Mouse (Mus musculus) limb, embryonic 11.5 days (tissue): ENCODE data around the gene Cstf2t. TPM values are rescaled to one million over a fixed set of nuclear protein-coding genes. Genes with fewer than 3 reads are reported as not detected.

Experiments used
- ATAC-seq: fragments of 200-750 bp; cut with Nextera tagmentation; 2 replicates; pipeline ENCODE4 v1.8.0; 2017; ENCODE audit warnings: low read depth; ENCODE audit not compliant: insufficient number of reproducible peaks, low FRiP score, low TSS enrichment
- DNase-seq: peaks from one replicate; pipeline ENCODE4 v3.0.0-alpha.2; 2015; ENCODE audit warnings: low spot score
- H3K27ac ChIP-seq: fragments of 300-500 bp; sonication (generic); replicated peaks from 2 replicates; pipeline ENCODE4 v1.5.1; 2014; ENCODE audit warnings: low read depth, mild to moderate bottlenecking, low read length
- H3K27me3 ChIP-seq: fragments of 300-500 bp; sonication (generic); 2 replicates; pipeline ENCODE4 v1.6.1; 2014; ENCODE audit warnings: mild to moderate bottlenecking, low read length, mixed read lengths; ENCODE audit not compliant: control insufficient read depth, insufficient read depth
- H3K36me3 ChIP-seq: fragments of 300-500 bp; sonication (generic); 2 replicates; pipeline ENCODE4 v1.6.1; 2014; ENCODE audit warnings: mild to moderate bottlenecking, low read length, moderate library complexity, mixed read lengths; ENCODE audit not compliant: control insufficient read depth, insufficient read depth
- H3K4me1 ChIP-seq: fragments of 300-500 bp; sonication (generic); 2 replicates; pipeline ENCODE4 v1.6.1; 2014; ENCODE audit warnings: low read length, mixed read lengths; ENCODE audit not compliant: control insufficient read depth, insufficient read depth
- H3K4me2 ChIP-seq: fragments of 300-500 bp; sonication (generic); 2 replicates; pipeline ENCODE4 v1.6.1; 2014; ENCODE audit warnings: low read depth, mild to moderate bottlenecking, moderate library complexity; ENCODE audit not compliant: severe bottlenecking
- H3K4me3 ChIP-seq: fragments of 300-500 bp; sonication (generic); 2 replicates; pipeline ENCODE4 v1.5.1; 2014; ENCODE audit warnings: low read depth, low read length
- H3K9ac ChIP-seq: fragments of 300-500 bp; sonication (generic); 2 replicates; pipeline ENCODE4 v1.6.1; 2014; ENCODE audit warnings: mild to moderate bottlenecking, low read length
- H3K9me3 ChIP-seq: fragments of 300-500 bp; sonication (generic); 2 replicates; pipeline ENCODE4 v1.6.1; 2016; ENCODE audit warnings: low read length; ENCODE audit not compliant: control insufficient read depth
- WGBS: fragments of 180-500 bp; shearing (Covaris S2); extraction: QIAGEN DNeasy Blood & Tissue Kit; methylation state at CpG from one replicate; pipeline ENCODE4 v1.1.7; 2014; 5-methylcytosine and 5-hydroxymethylcytosine counted together
- polyA plus RNA-seq: library from polyadenylated mRNA; unstranded; fragments of >200 nt; fragmentation: Nextera tagmentation; extraction: Ambion mirVana; gene quantifications from 2 replicates; pipeline ENCODE4 v1.2.1, GENCODE M21; 2014

The Cstf2t gene
- polyA plus RNA-seq: 45.3 and 50.1 TPM in 2 replicates

DNA sequence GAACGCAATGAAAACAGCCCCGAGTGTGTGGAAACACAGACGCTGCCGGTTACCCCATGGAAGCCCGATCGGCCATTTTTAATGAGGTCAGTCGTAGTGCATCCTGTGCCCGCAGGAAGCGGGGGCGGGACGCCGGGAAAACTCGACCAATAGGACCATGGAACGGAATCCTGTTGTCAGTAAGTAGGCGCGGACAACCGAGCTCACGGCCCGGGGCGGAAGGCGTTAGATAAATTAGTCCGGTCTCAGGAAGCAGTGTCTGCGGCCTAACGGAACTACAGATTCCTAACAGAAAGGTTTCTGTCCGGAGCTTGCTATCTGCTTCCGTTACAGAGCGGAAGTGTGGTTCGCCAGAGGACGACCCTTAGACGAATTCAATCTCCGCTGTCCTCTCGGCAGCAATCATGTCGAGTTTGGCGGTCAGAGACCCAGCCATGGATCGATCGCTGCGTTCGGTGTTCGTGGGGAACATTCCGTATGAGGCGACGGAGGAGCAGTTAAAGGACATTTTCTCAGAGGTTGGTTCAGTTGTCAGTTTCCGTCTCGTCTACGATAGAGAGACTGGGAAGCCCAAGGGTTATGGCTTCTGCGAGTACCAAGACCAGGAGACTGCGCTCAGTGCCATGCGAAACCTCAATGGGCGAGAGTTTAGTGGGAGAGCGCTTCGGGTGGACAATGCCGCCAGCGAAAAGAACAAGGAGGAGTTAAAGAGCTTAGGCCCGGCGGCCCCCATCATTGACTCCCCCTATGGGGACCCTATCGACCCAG lies at the start of gene Cstf2t:
Gene Cstf2t (plus strand): TSS at position 176 of the 768 bp plus-strand sequence.
- Histone ChIP-seq H3K9me3 (no peaks in the 10 kb centered on the region), H3K9ac (peak within 1 kb of the TSS; percentile 73), H3K4me2 (peak within 1 kb of the TSS; percentile 66), H3K4me3 (peak within 1 kb of the TSS; percentile 61), H3K36me3 (peaks cover 17% of the 10 kb centered on the region), H3K4me1 (no peaks in the 10 kb centered on the region), H3K27me3 (no peaks in the 10 kb centered on the region), H3K27ac (0 out of 2 replicates have a peak within 1 kb of the TSS, but pooled peaks have one; percentile 36)
- ATAC-seq (peak; percentile 99), DNase-seq (peak; percentile 97)
- WGBS: 4% methylated on average over 56 of the region's 56 CpGs

DNA sequence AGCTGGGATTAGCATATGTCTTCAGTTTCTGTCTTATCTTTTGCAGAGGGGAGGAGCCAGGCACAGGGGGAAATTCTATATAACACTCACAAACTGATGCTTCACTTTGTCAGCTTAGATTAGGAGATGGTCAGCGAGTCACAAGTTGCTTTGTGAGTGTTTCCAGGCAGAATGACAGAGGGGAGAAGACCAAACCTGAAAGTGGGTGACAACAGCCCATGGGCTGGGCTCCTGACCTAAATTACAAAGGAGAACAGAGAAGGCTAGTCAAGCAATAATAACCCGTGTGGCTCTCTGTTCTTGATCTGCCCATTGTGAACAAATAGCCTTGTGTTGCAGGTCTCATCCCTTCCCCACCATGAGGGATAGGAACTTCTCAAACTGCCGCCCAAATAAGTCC lies 43.7 kb upstream of the Cstf2t start:
- Histone ChIP-seq H3K4me3 (no peak overlapping the region), H3K27ac (no peak overlapping the region), H3K9ac (no peak overlapping the region), H3K27me3 (no peaks in the 10 kb centered on the region), H3K4me1 (no peaks in the 10 kb centered on the region), H3K4me2 (no peak overlapping the region), H3K9me3 (no peaks in the 10 kb centered on the region), H3K36me3 (no peaks in the 10 kb centered on the region)
- ATAC-seq (no peak), DNase-seq (no peak)
- WGBS: 73% methylated on average over 3 of the region's 3 CpGs

DNA sequence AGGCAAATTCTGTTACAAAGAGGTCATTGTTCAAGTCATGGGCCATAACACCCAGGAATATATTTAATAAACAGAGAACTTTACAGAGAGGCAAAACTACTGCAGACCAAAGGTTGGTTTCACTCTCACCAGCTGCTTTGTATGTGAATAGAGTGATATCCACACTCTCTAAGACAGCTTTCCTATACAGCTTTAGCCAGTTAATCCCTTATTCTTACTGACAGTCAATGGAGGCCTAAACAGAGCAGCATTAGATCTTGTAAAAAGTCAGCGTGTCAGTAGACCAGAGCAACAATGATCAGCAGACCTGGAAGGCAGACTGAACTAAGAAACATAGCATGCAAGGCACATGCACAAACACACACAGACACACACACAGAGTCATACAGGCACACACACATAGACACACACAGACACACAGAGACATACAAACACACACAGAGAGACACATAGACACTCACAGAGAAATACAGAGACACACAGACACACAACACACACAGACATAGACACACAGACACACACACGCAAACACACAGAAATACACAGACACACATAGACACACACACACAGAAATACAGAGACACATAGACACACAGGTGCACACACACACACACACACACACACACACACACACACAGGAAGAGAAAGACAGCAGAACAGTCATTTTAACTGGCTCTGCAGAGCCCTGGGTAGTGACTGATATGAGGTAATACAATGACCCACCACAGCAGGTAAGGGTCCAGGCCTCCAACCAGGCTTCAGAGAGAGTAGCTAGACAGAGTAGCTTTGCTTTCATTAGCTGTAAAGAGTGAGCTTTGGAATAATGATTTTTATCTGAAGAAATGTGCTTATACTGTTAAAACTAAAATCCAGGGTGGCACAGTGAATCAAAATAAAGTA lies 41.4 kb upstream of the Cstf2t start:
- no peaks in the 10 kb centered on the region for H3K4me1 ChIP-seq
- no peaks in the 10 kb centered on the region for H3K27me3 ChIP-seq
- no peak overlapping the region for H3K4me3 ChIP-seq
- 89% methylated on average over 2 of the region's 2 CpGs for WGBS
- H3K9me3 ChIP-seq: no peaks in the 10 kb centered on the region
- no peak for ATAC-seq
- no peak overlapping the region for H3K4me2 ChIP-seq
- H3K36me3 ChIP-seq: no peaks in the 10 kb centered on the region
- no peak for DNase-seq
- no peak overlapping the region for H3K27ac ChIP-seq
- no peak overlapping the region for H3K9ac ChIP-seq

DNA sequence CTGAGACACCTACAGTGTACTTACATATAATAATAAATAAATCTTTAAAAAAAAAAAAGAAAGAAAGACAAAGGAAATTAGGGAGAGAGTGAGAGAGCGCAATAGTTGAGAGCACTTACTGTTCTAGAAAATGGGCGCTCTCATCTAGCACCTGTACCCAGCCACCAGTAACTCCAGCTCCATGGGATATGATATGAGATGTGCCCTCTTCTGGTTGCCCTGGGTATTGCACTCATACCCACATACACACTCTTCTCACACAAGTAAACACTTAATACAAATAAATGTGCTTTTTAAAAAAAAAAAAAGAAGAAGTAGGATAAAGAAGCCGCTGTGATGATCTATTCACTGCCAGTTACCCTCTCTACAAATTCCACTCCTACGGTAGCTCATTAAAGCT lies 36.0 kb upstream of the Cstf2t start:
- no peaks in the 10 kb centered on the region for H3K9me3 ChIP-seq

DNA sequence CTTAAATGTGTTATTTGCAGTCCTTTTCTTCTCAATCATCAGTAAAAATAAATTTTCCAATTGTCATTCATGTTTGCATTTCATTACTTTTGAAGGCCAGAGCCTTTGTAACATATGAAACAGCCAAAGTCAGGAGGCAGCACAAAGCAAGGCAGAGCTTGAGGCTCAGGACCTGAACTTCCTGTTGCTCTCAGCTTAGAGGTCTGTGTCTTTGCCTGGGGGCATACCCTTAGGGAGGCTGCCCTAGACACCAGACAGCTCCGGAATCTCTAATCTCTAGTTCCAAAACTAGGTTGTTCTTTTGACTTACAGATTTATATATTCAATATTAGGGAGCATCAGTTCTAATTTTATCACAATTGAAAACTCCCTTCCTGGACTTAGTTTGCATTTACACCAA lies 17.9 kb upstream of the Cstf2t start:
- no peak overlapping the region for H3K9ac ChIP-seq
- H3K9me3 ChIP-seq: no peaks in the 10 kb centered on the region
- H3K36me3 ChIP-seq: no peaks in the 10 kb centered on the region
- ATAC-seq (no peak), DNase-seq (no peak)
- H3K4me1 ChIP-seq: no peaks in the 10 kb centered on the region
- H3K4me2 ChIP-seq: no peak overlapping the region
- H3K4me3 ChIP-seq: no peak overlapping the region
- H3K27me3 ChIP-seq: no peaks in the 10 kb centered on the region
- H3K27ac ChIP-seq: no peak overlapping the region
- 65% methylated on average over 1 of the region's 1 CpGs for WGBS

More for the DNA sequence above, 36.0 kb upstream of the Cstf2t start:
- no peak overlapping the region for H3K9ac ChIP-seq
- DNase-seq: no peak
- no peak overlapping the region for H3K4me3 ChIP-seq
- no peaks in the 10 kb centered on the region for H3K4me1 ChIP-seq
- WGBS: 96% methylated on average over 4 of the region's 4 CpGs
- no peak overlapping the region for H3K4me2 ChIP-seq
- ATAC-seq: no peak
- no peaks in the 10 kb centered on the region for H3K27me3 ChIP-seq
- no peaks in the 10 kb centered on the region for H3K36me3 ChIP-seq
- no peak overlapping the region for H3K27ac ChIP-seq

DNA sequence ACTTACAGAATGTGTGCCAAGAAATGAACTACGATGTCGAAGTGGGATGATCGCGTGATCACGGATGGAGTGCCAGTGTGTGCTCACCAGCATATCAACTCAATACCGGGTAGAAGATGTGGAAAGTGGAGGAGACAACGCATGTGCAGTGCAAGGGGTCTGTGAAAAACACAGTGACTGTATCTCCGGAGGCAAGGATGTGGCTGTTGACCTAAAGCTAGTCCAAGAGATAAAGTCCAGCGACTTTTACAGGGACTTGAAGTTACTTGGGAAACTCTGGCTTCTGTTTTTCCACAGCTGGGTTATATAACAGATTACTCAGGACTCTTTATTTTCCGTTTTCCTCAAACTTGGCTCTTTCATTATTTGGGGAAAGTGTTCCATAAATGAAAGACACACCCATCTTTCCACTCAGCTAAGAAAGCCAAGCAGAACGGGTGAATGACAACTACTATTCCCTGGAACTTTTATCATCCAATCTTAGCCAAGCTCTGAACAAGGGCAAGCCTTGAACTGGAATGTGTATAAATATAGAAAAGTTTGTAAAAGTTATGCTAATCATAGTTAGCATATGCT lies 17.3 kb upstream of the Cstf2t start:
- no peak overlapping the region for H3K9ac ChIP-seq
- DNase-seq (no peak), ATAC-seq (no peak)
- H3K27me3 ChIP-seq: no peaks in the 10 kb centered on the region
- no peak overlapping the region for H3K4me2 ChIP-seq
- no peaks in the 10 kb centered on the region for H3K4me1 ChIP-seq
- H3K27ac ChIP-seq: no peak overlapping the region
- WGBS: 83% methylated on average over 11 of the region's 11 CpGs
- H3K9me3 ChIP-seq: no peaks in the 10 kb centered on the region
- no peaks in the 10 kb centered on the region for H3K36me3 ChIP-seq
- no peak overlapping the region for H3K4me3 ChIP-seq

DNA sequence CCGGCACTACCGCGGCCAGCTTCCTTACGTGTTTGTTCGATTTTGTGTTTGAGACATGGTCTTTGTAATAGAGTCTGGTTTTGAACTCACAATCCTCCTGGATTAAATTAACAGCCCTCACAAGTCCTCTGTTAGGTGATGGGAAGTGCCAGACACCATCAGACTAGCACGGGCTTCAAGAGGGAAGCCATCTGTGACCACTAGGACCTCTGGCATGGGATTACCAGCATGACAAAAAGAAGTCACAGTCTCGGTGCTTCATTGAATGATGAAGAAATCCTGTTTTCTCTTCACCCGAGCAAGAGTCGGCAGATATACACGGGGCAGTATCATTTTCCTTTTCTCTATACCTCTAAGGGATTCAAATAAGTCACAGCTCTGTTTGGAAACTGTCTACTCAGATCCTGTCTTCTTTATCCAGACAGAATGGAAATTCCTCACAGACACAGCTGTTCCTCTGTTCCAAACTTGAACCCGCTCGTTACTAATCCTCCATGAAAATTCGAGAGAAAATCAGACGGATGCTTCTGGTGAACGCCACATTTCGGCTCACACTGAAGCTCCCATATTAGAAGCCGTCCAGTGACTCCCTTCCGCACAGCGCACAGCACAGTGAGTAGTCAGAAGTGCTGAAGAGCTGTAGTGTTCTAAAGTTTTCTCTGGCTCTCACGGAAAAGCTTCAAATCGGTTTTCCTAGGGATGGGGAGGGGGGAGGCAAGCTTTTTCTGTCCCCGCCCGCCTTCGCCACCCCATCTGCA lies 8.5 kb upstream of the Cstf2t start:
- Histone ChIP-seq H3K27ac (no peak overlapping the region), H3K4me2 (no peak overlapping the region), H3K4me3 (no peak overlapping the region), H3K36me3 (no peaks in the 10 kb centered on the region), H3K4me1 (no peaks in the 10 kb centered on the region; the same call in 1 of the 2 replicates), H3K9ac (no peak overlapping the region), H3K9me3 (no peaks in the 10 kb centered on the region), H3K27me3 (no peaks in the 10 kb centered on the region)
- DNase-seq: no peak
- ATAC-seq: no peak
- WGBS: 58% methylated on average over 24 of the region's 24 CpGs

DNA sequence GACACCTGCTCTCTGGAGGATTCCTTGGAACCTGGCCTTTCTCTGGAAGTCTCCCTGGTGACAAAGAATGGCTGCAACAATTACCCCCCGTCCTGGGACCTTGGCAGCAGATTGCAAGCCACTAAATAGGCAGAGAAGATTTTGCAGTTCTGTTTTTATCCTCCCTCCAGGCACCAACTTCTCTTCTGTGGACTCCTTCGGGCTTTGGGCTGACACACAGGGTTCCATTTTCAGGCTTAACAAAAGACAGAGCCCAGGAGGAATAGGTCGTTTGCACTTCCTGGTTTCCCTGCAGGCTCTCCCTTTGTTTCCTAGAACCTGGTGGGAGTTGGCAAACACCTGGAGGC lies 7.9 kb upstream of the Cstf2t start:
- no peaks in the 10 kb centered on the region for H3K36me3 ChIP-seq
- peak overlapping the region; percentile 17; the same call in 1 of the 2 replicates for H3K9ac ChIP-seq
- no peak for ATAC-seq
- DNase-seq: no peak
- no peaks in the 10 kb centered on the region for H3K27me3 ChIP-seq
- no peak overlapping the region for H3K4me2 ChIP-seq
- no peak overlapping the region for H3K4me3 ChIP-seq
- H3K27ac ChIP-seq: no peak overlapping the region
- H3K9me3 ChIP-seq: no peaks in the 10 kb centered on the region
- no peaks in the 10 kb centered on the region; the same call in 1 of the 2 replicates for H3K4me1 ChIP-seq
- WGBS: 24% methylated on average over 3 of the region's 3 CpGs
